Mouse (Mus musculus): Measurements from ENCODE around the gene Tnnc2. TPM values are rescaled to one million over a fixed set of nuclear protein-coding genes. Genes with fewer than 3 reads are reported as not detected.

Gene Tnnc2
- total RNA-seq, 2 experiments from 2014 or later, result 0.53 TPM; not detected in 1

GRCm38 (mm10) chr2:164795868-164796267, 16.1 kb upstream of the Tnnc2 start:
- peak in 1 of 2 experiments; percentile 41 for DNase-seq

DNA sequence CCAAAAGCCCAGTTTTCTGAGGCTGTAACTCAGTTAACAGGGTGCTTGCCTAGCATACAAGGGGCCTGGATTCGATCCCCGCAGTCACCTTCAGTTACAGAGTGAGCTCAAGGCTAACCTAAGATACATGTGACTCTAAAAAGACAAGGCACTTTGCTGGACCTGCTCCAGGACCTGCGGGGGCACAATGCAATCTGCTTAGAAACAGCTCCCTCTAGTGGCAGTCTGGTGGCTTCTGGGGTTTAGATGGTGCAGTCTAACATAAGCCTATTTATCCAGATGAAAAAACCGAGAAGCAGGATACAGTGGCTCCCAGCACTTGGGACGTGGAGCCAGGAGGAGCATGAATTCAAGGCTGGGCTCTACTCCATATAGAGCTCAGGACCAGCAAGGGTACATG, 14.5 kb upstream of the Tnnc2 start:
- DNase-seq, result peak; percentile 92 to 94

GRCm38 (mm10) chr2:164793772-164794171, 14.0 kb upstream of the Tnnc2 start:
- DNase-seq, result no peak

DNA sequence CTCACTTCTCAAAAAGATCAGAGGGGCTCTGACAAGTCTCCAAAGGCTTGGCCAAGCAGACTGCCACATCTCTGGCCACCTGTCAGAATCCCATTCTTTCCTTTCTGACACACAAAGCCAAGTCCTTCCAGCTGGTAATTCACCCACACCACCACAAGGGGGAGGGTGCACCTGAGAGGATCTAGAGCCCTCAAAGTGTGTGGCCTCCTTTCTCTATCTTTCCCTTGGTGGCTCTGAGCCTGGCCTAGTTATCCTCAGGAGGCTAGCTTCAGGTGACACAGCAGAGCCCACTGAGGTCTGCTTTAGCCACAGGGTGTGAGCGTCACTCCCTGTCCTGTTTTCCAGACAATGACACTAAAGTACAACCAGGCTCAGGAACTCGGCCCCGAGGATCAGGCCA, 13.5 kb upstream of the Tnnc2 start:
- DNase-seq, result peak; percentile 65 to 77

GRCm38 (mm10) chr2:164792400-164793190, 12.8 kb upstream of the Tnnc2 start:
- DNase-seq, result peak; percentile 53 to 56

GRCm38 (mm10) chr2:164791841-164792261, 12.1 kb upstream of the Tnnc2 start:
- peak in 1 of 2 experiments; percentile 41 for DNase-seq

DNA sequence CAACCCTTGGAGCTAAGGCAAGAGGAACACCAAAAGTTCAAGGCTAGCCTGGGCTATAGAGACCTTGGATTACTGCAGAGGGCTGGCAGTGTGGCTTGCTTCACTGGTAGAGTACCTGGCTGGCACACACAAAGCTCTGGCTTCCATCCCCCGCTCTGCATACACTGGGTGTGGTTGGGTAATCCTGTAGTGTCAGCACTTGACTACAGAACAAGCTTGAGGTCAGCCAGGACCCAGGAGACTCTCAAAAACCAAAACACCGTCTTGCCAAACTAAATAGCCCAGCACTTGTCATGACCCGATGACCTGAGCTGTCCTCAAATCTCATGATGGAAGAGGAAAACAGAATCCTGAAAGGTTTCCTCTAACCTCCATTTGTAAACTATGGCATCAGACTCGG, 10.7 kb upstream of the Tnnc2 start:
- DNase-seq, result peak in 1 of 2 experiments; percentile 55

DNA sequence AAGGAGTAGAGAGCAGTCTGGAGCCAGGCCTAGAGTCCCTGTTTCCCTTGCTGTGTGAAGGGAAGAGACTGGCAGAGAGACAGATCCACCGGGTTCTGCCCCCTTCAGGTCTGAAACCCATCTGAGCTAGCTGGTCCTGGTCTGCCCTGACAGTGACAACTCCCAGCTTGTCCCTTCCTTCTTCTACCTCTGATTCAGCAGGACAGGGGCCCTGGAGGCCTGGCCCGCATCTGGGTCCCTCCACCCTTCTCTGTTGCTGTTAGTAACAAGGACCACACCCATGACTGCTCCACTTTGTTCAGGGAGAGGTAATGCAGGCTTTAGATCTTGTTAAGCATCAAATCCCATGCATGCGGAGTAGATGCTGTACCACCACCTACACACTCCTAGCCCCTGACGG, 8.6 kb upstream of the Tnnc2 start:
- no peak for DNase-seq

DNA sequence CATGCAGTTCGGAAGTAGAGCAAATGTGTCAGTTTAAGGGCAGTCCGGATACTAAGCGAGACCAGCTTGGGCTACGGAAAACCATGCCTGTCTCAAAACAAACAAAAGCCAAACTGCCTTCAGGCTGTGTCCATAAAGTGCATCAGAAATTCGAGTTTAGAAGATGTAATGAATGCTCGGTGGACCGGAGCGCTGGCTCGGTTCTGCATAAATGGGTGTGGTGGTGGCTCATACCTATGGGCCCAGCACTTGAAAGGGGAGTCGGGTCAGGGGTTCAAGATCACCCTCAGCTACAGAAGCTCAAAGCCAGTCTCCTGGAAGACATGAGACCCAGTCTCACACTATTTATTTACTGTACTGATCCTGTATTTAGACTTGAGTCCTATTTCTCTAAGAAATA, 8.0 kb upstream of the Tnnc2 start:
- peak in 1 of 2 experiments; percentile 19 for DNase-seq

DNA sequence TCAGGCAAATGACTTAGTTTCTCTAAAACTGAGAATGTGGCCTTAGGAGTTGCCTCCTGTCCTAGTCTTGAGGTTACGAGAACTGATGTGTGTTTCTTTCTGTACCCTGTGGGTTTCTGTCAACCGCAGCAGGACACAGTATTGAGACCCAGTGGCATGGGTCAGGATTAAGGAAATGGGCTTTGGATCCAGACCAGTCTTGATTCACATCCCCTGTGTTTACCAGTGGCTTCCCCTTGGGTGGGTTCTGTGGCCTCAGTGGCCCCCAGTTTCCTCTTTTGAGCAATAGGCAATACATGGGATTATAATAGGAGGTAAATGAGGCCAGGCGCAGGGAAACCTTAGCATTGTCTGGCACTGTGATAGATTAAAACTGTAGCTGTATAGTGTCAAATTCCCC, 7.3 kb upstream of the Tnnc2 start:
- no peak for DNase-seq

GRCm38 (mm10) chr2:164786388-164786885, 6.7 kb upstream of the Tnnc2 start:
- peak in 1 of 2 experiments; percentile 18 for DNase-seq

DNA sequence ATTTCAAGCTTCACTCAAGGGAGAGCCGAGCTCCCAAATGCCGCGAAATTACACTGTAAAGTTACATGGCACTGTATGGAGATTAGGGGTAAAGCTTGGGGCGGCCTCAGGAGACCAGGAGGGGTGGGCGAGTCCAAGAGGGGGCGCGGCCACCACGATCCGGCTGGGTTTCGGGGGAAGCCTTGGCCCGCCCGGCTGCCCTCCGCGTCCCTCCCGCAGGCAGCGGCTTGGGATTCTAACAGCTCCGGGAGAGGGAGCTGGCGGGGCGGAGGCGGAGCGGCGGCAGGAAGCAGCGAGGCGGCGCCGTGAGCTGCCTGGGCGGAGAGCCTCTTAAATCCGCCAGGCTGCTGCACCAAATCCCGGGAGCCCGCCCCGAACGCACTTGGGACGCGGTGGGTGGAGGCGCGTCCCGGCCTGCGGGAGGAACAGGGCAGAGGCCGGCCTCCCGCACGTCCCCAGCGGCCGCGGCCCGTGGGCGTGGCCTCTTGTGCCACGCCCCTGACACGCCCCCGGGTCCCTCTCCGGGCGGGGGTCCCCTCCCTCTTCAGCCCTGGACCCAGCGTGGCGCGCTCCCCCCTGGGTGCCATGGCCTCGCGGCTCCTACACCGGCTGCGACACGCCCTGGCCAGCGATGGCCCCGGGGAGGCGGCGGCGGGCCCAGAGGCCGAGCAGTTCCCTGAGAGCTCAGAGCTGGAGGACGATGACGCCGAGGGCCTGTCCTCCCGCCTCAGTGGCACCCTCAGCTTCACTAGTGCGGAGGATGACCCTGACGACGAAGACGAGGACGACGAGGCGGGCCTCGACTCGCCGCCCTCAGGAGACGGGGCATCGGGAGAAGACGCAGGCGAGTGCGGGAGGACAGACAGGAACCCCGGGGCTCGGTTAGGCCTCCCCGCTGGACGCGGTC, 6.0 kb upstream of the Tnnc2 start, which contains the start of gene Snx21:
Snx21 (plus strand) TSS at position 343 of the 907 bp plus-strand sequence.
- DNase-seq, result peak; percentile 96 to 97

- DNase-seq, result peak in 1 of 2 experiments; percentile 28
Observed at GRCm38 (mm10) chr2:164784869-164785420, 5.2 kb upstream of the Tnnc2 start.

DNA sequence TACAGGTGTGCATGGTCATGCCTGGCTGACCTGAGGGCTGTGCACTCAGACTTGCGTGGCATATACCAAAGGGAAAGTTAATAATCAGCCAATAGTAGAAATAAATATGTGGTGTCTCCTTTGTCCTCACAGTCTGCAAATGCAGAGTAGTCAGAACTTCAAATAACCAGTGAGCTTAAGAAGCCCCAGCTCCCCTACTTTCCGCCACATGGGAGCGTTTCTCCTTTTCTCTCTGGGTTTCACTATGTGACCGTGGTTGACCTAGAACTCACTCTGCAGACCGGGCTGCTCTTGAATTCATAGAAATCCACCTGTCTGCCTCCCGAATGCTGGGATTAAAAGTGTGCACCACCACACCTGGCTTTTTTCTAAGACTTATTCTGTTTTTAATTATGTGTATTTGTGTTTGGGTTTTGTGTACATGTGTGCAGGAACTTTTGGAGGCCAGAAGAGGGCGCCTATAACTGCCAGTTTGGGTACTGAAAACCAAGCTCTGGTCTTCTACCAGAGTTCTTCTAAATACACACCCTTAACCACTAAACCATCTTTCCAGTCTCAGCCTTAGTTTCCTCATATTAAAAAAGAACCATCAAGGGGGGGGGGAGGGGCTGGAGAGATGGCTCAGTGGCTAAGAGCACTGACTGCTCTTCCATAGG, 4.3 kb upstream of the Tnnc2 start:
- DNase-seq, result peak in 1 of 2 experiments; percentile 22

DNA sequence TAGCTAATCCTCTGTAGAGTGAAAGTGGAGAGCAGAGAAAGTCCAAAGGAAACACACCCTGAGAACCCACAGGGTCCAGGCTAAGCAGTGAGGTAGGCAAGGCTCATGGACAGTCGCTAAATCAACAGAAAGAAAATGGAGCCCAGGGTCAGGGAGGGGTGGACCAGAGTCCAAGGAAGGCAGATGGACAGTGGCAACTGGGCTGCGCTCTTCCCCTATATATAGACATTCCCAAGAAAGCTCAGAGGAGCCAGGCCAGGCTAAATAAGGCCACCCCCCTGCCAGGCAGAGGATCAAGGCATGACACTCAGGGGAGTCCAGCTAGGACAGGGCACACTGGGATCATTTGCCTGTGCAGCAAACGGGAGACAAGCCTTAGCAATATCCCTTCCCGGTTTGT, 2.1 kb upstream of the Tnnc2 start:
- no peak for DNase-seq

GRCm38 (mm10) chr2:164778809-164779208, 958 bp downstream of the Tnnc2 start:
- DNase-seq, result no peak

- no peak for DNase-seq
Observed at GRCm38 (mm10) chr2:164778015-164778287, 1.8 kb downstream of the Tnnc2 start.

- DNase-seq, result no peak
Observed at GRCm38 (mm10) chr2:164777246-164778014, 2.3 kb downstream of the Tnnc2 start.

DNA sequence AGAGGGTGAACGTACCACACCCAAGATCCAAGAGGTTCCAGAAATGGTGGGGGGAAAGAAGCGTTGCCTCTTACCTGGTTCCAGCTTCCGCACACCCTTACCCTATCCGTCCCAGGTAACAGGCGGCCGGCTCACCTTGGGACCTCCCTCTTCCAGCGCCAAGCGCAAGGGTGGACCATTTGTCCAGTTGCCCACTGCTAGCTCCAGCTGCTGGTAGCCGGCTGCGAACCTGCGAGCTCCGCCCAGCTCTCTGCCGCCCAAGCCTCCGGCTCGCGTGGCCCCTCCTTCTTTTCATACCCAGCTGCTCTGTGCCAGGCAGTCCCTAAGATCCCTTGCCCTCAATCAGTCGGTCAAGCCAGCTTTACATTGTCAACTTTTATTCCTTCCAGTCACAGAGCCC, 3.0 kb downstream of the Tnnc2 start:
- DNase-seq, result no peak

DNA sequence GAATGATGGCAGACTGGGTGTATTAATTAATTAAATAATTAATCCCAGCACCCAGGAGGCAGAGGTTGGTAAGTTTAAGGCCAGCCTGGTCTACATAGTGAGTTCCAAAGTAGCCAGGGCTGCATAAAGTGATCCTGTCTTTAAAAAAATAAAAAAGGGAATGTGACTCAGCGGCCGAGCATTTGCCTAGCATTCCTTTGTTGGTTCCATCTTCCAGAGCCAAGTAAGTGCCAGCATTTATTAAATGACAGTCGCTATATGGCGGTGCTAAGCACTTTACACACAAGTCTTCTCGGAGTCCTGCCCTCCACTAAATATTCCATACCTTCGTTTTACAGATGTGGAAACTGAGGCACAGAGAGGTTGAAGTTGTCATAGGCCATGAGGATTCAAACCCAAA, 3.6 kb downstream of the Tnnc2 start:
- DNase-seq, result no peak

DNA sequence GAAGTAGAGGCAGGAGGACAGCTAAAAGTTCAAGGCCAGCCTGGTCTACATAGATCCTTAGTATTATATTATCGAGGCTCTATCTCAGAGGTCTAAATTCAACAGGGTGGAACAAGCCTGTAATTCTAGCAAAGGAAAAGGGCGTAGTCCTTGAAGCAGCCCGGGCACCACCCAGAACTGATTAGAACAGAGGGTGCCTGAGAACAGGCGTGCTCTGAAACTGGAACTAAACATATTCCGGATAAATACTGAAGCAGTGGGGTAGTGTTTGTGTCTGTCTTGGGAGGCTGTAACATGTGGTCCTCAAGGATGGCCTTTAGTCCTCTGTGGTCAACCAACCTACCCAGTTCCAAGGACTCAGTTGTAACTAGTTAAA, 5.8 kb downstream of the Tnnc2 start:
- no peak for DNase-seq

Measured in adrenal gland, postnatal 36 days (tissue).